Mouse (Mus musculus) lung, embryonic 16.5 days (tissue): ENCODE results near the gene Psmd7. TPM values are rescaled to one million over a fixed set of nuclear protein-coding genes. Genes with fewer than 3 reads are reported as not detected.
"Not testable (repeated sequence)": the region's sequence is repeated elsewhere in the genome, so short reads cannot be mapped to it uniquely, and the experiment has no call there.

Source experiments
- ATAC-seq: fragments of 200-750 bp; cut with Nextera tagmentation; 2 replicates; pipeline ENCODE4 v1.8.0; 2017; ENCODE audit warnings: low read depth, mild to moderate bottlenecking, moderate library complexity
- H3K27ac ChIP-seq: fragments of 300-500 bp; sonication (generic); 2 replicates; pipeline ENCODE4 v1.5.1; 2014; ENCODE audit warnings: mild to moderate bottlenecking, control low read depth, low read length
- H3K27me3 ChIP-seq: fragments of 300-500 bp; sonication (generic); 2 replicates; pipeline ENCODE4 v1.6.1; 2014; ENCODE audit warnings: low read depth, low read length, mixed read lengths; ENCODE audit not compliant: control insufficient read depth, insufficient read depth
- H3K36me3 ChIP-seq: fragments of 300-500 bp; sonication (generic); 2 replicates; pipeline ENCODE4 v1.6.1; 2014; ENCODE audit warnings: low read length; ENCODE audit not compliant: control insufficient read depth, insufficient read depth
- H3K4me1 ChIP-seq: fragments of 300-500 bp; sonication (generic); replicated peaks from 2 replicates; pipeline ENCODE4 v1.6.1; 2014; ENCODE audit warnings: low read length, mixed read lengths; ENCODE audit not compliant: control insufficient read depth, insufficient read depth
- H3K4me2 ChIP-seq: fragments of 300-500 bp; sonication (generic); 2 replicates; pipeline ENCODE4 v1.6.1; 2014; ENCODE audit warnings: low read depth, low read length, control low read depth
- H3K4me3 ChIP-seq: fragments of 300-500 bp; sonication (generic); 2 replicates; pipeline ENCODE4 v1.5.1; 2014; ENCODE audit warnings: mild to moderate bottlenecking, low read length, control low read depth
- H3K9ac ChIP-seq: fragments of 300-500 bp; sonication (generic); 2 replicates; pipeline ENCODE4 v1.6.1; 2014; ENCODE audit warnings: low read length, control low read depth
- H3K9me3 ChIP-seq: fragments of 300-500 bp; sonication (generic); 2 replicates; pipeline ENCODE4 v1.6.1; 2016; ENCODE audit warnings: low read length; ENCODE audit not compliant: control insufficient read depth
- WGBS: fragments of 180-500 bp; shearing (Covaris S2); extraction: QIAGEN DNeasy Blood & Tissue Kit; methylation state at CpG from one replicate; pipeline ENCODE4 v1.1.7; 2014; 5-methylcytosine and 5-hydroxymethylcytosine counted together
- polyA plus RNA-seq: library from polyadenylated mRNA; unstranded; fragments of >200 nt; fragmentation: Nextera tagmentation; extraction: Ambion mirVana; gene quantifications from 2 replicates; pipeline ENCODE4 v1.2.1, GENCODE M21; 2015

The Psmd7 gene
- 232 TPM in 2 replicates for polyA plus RNA-seq

- H3K4me1 ChIP-seq = peaks cover 9% of the 10 kb centered on the region
- peak; percentile 98 for ATAC-seq
- H3K27me3 ChIP-seq = no peaks in the 10 kb centered on the region
- H3K9ac ChIP-seq = peak within 1 kb of the TSS; percentile 91
- 2% methylated on average over 64 of the region's 65 CpGs for WGBS
- peak within 1 kb of the TSS; percentile 94 for H3K4me3 ChIP-seq
- H3K27ac ChIP-seq = peak within 1 kb of the TSS; percentile 30
- peak within 1 kb of the TSS; percentile 88 for H3K4me2 ChIP-seq
- H3K9me3 ChIP-seq = no peaks in the 10 kb centered on the region
- peaks cover 15% of the 10 kb centered on the region for H3K36me3 ChIP-seq
These were observed at the start of gene Psmd7 for GRCm38 (mm10) chr8:107587995-107588780. Psmd7 (minus strand) TSS chr8:107588464.

GRCm38 (mm10) chr8:107633734-107634133, 45.5 kb upstream of the Psmd7 start:
- Histone ChIP-seq H3K4me2 (no peak overlapping the region), H3K4me1 (no peaks in the 10 kb centered on the region), H3K4me3 (no peak overlapping the region), H3K27ac (no peak overlapping the region), H3K36me3 (no peaks in the 10 kb centered on the region), H3K27me3 (no peaks in the 10 kb centered on the region), H3K9ac (no peak overlapping the region), H3K9me3 (no peaks in the 10 kb centered on the region)
- 88% methylated on average over 2 of the region's 2 CpGs for WGBS
- ATAC-seq = no peak

GRCm38 (mm10) chr8:107629701-107630100, 41.4 kb upstream of the Psmd7 start:
- Histone ChIP-seq H3K36me3 (no peaks in the 10 kb centered on the region), H3K9ac (no peak overlapping the region), H3K4me3 (no peak overlapping the region), H3K9me3 (no peaks in the 10 kb centered on the region), H3K4me2 (no peak overlapping the region), H3K27ac (no peak overlapping the region), H3K27me3 (no peaks in the 10 kb centered on the region), H3K4me1 (no peaks in the 10 kb centered on the region)
- ATAC-seq = no peak
- 78% methylated on average over 11 of the region's 11 CpGs for WGBS

- Histone ChIP-seq H3K36me3 (no peaks in the 10 kb centered on the region), H3K4me1 (no peaks in the 10 kb centered on the region), H3K4me2 (no peak overlapping the region), H3K27me3 (no peaks in the 10 kb centered on the region), H3K9me3 (no peaks in the 10 kb centered on the region), H3K27ac (no peak overlapping the region), H3K9ac (no peak overlapping the region), H3K4me3 (no peak overlapping the region)
- ATAC-seq = no peak
- WGBS = 53% methylated on average over 8 of the region's 8 CpGs
These were observed 40.4 kb upstream of the Psmd7 start for GRCm38 (mm10) chr8:107628501-107629149.

DNA sequence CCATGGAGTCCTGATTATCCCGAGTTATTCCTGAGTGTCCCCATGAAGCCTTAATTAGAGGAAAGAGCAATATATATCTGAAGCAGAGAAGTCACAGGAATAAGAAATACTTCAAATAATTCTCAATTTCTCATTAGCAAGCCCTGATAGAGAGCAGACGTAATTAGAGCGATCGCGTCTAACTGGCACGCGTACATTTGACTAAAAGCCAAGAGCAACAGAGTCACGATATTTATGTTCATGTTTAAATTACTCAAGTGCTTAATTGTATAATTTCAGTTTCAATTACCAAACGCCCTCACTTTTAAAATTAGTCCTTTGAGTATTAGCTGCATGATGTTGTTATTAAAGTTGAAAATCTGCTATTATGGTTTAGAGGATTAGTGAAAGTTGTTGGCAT, 39.6 kb upstream of the Psmd7 start:
- no peak for ATAC-seq
- whole genome bisulfite sequencing = 76% methylated on average over 9 of the region's 9 CpGs
- Histone ChIP-seq H3K27me3 (no peaks in the 10 kb centered on the region), H3K4me3 (no peak overlapping the region), H3K9me3 (no peaks in the 10 kb centered on the region), H3K27ac (no peak overlapping the region), H3K4me2 (no peak overlapping the region), H3K9ac (no peak overlapping the region), H3K4me1 (no peaks in the 10 kb centered on the region), H3K36me3 (no peaks in the 10 kb centered on the region)

GRCm38 (mm10) chr8:107624301-107624700, 36.0 kb upstream of the Psmd7 start:
- H3K36me3 ChIP-seq, H3K4me2 ChIP-seq, H3K4me3 ChIP-seq, H3K27me3 ChIP-seq, H3K9ac ChIP-seq, ATAC-seq, H3K4me1 ChIP-seq, H3K9me3 ChIP-seq, H3K27ac ChIP-seq: not testable (repeated sequence)

DNA sequence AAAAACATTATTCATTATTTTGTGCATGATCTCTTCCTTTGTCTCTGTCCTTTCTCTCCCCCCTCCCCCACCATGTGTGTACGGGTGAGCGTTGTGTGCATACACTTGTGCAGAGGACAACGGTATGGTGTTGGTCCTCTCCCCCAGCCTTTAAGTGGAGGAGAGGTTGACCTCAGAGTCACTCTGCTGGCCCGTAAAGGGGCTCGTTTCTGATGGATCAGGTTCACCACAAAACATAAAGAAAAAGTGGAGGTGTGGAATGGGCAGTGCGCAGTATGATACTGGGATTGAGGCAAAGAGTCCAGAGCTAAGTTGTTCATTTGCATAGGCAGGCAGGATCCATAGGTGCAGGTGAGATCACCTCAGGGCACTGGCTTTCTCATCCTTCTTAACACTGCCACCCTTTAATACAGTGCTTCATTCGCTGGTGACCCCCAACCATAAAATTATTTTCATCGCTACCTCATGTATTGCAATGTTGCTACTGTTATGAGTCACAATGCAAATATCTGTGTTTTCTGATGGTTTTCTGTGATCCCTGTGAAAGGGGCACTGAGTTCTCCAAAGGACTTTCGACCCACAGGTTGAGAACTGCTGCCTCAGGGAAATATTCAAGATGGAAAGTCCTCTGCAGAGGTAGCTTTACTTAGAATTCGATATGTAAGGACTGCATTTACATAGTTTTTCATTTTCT, 33.8 kb upstream of the Psmd7 start:
- Histone ChIP-seq H3K4me1 (no peaks in the 10 kb centered on the region), H3K9ac (no peak overlapping the region)

GRCm38 (mm10) chr8:107621136-107621535, 32.9 kb upstream of the Psmd7 start:
- H3K9ac ChIP-seq = no peak overlapping the region
- no peaks in the 10 kb centered on the region for H3K4me1 ChIP-seq
- H3K27ac ChIP-seq = no peak overlapping the region
- no peaks in the 10 kb centered on the region for H3K27me3 ChIP-seq
- H3K9me3 ChIP-seq = no peaks in the 10 kb centered on the region
- no peak overlapping the region for H3K4me2 ChIP-seq
- 33% methylated on average over 3 of the region's 3 CpGs for WGBS
- H3K36me3 ChIP-seq = no peaks in the 10 kb centered on the region
- no peak for ATAC-seq
- H3K4me3 ChIP-seq = no peak overlapping the region

More for the DNA sequence above, 33.8 kb upstream of the Psmd7 start:
- Histone ChIP-seq H3K9me3 (no peaks in the 10 kb centered on the region), H3K36me3 (no peaks in the 10 kb centered on the region), H3K27ac (no peak overlapping the region), H3K27me3 (no peaks in the 10 kb centered on the region), H3K4me2 (no peak overlapping the region), H3K4me3 (no peak overlapping the region)
- 77% methylated on average over 10 of the region's 10 CpGs for WGBS
- ATAC-seq = no peak

DNA sequence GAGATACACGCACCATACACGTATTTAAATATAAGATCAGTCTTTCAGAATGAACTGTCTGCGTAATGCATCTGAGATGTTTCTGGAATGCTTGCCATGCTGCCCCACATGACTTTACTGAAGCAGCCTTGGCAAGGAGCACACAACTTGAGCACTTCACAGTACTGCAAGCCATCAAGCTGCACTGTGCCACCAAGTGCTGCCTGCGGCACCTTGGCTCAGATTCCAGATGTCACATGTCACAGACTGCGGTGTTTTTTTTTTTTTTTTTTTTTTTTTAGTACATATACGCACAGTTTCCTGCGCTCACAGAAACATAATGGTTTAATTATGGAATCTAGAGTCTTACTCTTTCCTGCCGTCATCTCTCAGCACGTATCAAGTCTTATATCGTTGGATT, 30.2 kb upstream of the Psmd7 start:
- H3K27ac ChIP-seq = no peak overlapping the region

More for the DNA sequence above, 30.2 kb upstream of the Psmd7 start:
- WGBS = 54% methylated on average over 10 of the region's 10 CpGs
- no peaks in the 10 kb centered on the region for H3K36me3 ChIP-seq
- no peaks in the 10 kb centered on the region for H3K9me3 ChIP-seq
- no peak overlapping the region for H3K9ac ChIP-seq
- H3K27me3 ChIP-seq = no peaks in the 10 kb centered on the region
- ATAC-seq = peak; percentile 74; the same call in 1 of the 2 replicates
- H3K4me3 ChIP-seq = no peak overlapping the region
- no peaks in the 10 kb centered on the region for H3K4me1 ChIP-seq
- no peak overlapping the region for H3K4me2 ChIP-seq
